Mouse (Mus musculus): Measurements from ENCODE around the gene Abtb2. TPM values are rescaled to one million over a fixed set of nuclear protein-coding genes. Genes with fewer than 3 reads are reported as not detected.

Gene Abtb2
- polyA plus RNA-seq, 1 experiment from 2014 or later = 11.5 TPM

DNA sequence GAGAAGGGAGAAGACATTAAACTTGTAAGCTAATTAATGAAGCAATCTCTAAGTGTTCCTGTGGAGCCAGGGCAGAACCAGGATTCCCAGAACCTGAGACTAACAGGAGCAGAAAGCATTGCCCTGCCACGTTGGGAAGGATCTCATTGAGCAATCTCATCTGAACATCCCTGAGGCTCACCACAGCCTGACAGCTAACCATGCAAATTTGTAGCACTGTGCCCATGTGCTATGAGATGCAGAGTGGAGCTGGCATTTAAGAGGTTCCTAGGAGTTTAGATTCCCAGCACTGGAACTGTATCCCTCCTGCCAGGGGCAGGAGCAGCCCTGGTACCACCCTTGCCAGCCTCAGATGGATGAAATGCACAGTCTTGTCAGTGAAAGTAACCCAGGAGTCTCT is 95.6 kb downstream of the Abtb2 start:
- no peak for ATAC-seq (ENCODE audit: insufficient number of reproducible peaks, low FRiP score, low TSS enrichment, low read depth)
- Histone ChIP-seq H3K36me3 (ENCODE audit: control insufficient read depth, insufficient read depth, low read length) (no peaks in the 10 kb centered on the region), H3K9ac (ENCODE audit: low read length) (no peak overlapping the region)

DNA sequence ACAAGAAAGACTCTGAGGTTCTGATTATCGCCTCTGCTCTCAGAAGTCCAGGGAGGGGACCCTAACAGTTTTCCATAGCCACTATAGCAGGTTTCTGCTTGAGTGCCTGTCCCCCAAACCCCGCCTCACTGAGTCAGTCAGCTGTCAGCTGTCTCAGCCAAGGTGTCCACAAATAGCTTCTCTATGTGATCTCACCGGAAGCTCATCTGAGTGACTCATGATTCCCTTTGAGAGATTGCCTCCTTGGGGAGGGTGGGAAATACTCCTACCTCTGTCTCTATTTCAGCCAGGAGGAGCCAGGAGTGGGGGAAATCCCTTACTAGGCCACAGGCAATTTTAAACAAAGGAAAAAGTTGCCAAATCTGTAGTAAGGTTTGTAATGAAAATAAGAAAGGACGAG is 96.0 kb downstream of the Abtb2 start:
- H3K9ac ChIP-seq (ENCODE audit: low read length) = no peak overlapping the region
- no peak overlapping the region for H3K4me3 ChIP-seq (ENCODE audit: low read depth, low read length)
- H3K9me3 ChIP-seq (ENCODE audit: control insufficient read depth, low read length) = no peaks in the 10 kb centered on the region
- ATAC-seq (ENCODE audit: insufficient number of reproducible peaks, low FRiP score, low TSS enrichment, low read depth) (no peak), DNase-seq (ENCODE audit: low spot score) (no peak)
- H3K27me3 ChIP-seq (ENCODE audit: control insufficient read depth, insufficient read depth, low read length) = no peaks in the 10 kb centered on the region
- 82% methylated on average over 4 of the region's 4 CpGs for WGBS
- no peak overlapping the region for H3K4me2 ChIP-seq (ENCODE audit: low read depth, severe bottlenecking)
- no peaks in the 10 kb centered on the region for H3K36me3 ChIP-seq (ENCODE audit: control insufficient read depth, insufficient read depth, low read length)
- H3K27ac ChIP-seq (replicated peaks; ENCODE audit: low read depth, low read length) = no peak overlapping the region
- no peaks in the 10 kb centered on the region for H3K4me1 ChIP-seq (ENCODE audit: control insufficient read depth, insufficient read depth, low read length)

More for the DNA sequence above, 95.6 kb downstream of the Abtb2 start:
- DNase-seq (ENCODE audit: low spot score) = no peak
- no peaks in the 10 kb centered on the region for H3K4me1 ChIP-seq (ENCODE audit: control insufficient read depth, insufficient read depth, low read length)
- H3K27me3 ChIP-seq (ENCODE audit: control insufficient read depth, insufficient read depth, low read length) = no peaks in the 10 kb centered on the region
- no peaks in the 10 kb centered on the region for H3K9me3 ChIP-seq (ENCODE audit: control insufficient read depth, low read length)
- H3K4me3 ChIP-seq (ENCODE audit: low read depth, low read length) = no peak overlapping the region
- H3K27ac ChIP-seq (replicated peaks; ENCODE audit: low read depth, low read length) = no peak overlapping the region
- no peak overlapping the region for H3K4me2 ChIP-seq (ENCODE audit: low read depth, severe bottlenecking)
- 54% methylated on average over 1 of the region's 1 CpGs for WGBS

DNA sequence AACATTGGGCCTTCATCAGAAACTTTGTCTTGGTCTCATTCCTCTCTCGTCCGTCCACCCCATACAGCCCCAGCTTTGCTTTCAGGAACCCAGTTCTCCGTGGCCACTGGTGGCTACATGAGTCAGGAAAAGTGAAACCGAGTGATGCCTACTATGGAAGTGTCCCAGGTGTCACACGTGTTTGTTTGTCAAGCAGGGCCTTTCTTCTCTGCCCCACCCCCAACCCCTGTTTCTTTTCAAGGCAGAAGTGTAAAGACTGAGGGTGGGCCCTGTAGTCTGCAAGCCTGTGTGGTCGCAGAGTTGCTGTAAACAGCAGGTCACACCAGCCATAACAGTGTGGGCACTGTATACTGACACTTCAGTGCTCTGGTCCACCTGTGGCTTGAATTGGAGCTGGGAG is 98.2 kb downstream of the Abtb2 start:
- H3K9me3 ChIP-seq (ENCODE audit: control insufficient read depth, low read length) = no peaks in the 10 kb centered on the region
- H3K27me3 ChIP-seq (ENCODE audit: control insufficient read depth, insufficient read depth, low read length) = no peaks in the 10 kb centered on the region
- peaks cover 17% of the 10 kb centered on the region for H3K4me1 ChIP-seq (ENCODE audit: control insufficient read depth, insufficient read depth, low read length)
- ATAC-seq (ENCODE audit: insufficient number of reproducible peaks, low FRiP score, low TSS enrichment, low read depth) (no peak), DNase-seq (ENCODE audit: low spot score) (no peak)
- WGBS = 59% methylated on average over 6 of the region's 6 CpGs
- H3K36me3 ChIP-seq (ENCODE audit: control insufficient read depth, insufficient read depth, low read length) = no peaks in the 10 kb centered on the region
- no peak overlapping the region for H3K9ac ChIP-seq (ENCODE audit: low read length)
- H3K4me3 ChIP-seq (ENCODE audit: low read depth, low read length) = no peak overlapping the region
- H3K4me2 ChIP-seq (ENCODE audit: low read depth, severe bottlenecking) = no peak overlapping the region
- H3K27ac ChIP-seq (replicated peaks; ENCODE audit: low read depth, low read length) = no peak overlapping the region

DNA sequence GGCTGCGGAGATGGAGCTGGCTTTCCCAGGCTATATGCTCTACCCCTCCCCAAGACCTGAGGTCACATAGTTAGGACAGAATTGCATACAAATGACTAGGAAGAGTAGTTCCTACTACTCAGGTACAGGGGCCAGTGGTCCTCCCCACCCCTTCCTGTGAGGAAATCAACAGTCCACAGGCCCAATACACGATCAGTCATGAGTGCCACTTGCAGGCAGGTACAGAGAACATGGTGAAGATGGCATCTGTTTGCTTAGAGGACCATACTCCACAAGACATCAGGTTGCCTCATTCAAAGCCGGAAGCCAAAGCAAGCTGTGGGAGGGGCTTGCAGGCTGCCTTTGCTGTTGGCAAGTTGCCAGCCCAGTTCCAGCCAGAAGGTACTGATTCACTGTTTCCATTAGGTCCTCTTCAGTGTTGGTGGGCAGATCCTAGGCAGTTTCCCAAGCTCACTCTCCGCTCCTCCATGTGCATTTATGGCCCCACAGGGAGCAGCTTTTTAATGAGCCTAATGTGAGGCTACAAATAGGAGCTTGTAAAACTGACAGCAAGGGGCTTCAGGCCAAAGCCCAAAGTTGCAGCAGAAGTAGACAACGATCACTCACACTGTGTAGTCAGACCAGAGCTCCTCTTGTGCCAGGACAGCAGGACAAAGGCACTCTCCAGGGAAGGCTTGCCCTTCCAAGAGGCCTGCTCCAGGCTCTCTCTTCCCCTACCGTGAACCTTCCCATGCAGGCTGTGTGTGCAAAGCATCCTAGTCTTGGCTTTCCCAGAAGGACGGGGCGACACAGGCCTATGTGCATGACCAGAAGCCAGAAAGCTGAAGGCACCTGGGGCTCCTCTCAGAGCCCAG is 102.1 kb downstream of the Abtb2 start:
- H3K27ac ChIP-seq (replicated peaks; ENCODE audit: low read depth, low read length) = 0 out of 2 replicates have a peak overlapping the region, but pooled peaks have one; percentile 36

DNA sequence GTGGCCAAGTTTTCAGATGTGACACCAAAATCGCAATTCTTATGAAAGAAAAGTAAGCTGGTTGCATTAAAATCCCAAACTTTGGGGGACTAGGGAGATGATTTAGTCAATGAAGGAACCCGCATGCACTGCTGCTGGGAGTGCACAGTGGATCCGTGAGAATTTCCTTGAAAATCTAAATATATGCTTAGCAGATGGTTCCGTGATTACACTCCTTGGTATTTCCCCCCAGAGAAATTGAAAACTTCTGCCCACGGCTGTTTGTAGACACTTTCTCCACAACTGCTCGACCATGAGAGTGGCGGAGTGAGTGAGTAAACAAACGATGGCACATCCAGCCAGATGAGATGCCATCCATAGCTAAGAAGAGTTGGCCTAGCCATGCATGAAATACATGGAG is 102.8 kb downstream of the Abtb2 start:
- 82% methylated on average over 8 of the region's 8 CpGs for WGBS
- ATAC-seq (ENCODE audit: insufficient number of reproducible peaks, low FRiP score, low TSS enrichment, low read depth) = no peak

More for the DNA sequence above, 102.1 kb downstream of the Abtb2 start:
- DNase-seq (ENCODE audit: low spot score) (peak; percentile 69), ATAC-seq (ENCODE audit: insufficient number of reproducible peaks, low FRiP score, low TSS enrichment, low read depth) (0 out of 2 replicates have a peak, but pooled peaks have one; percentile 42)
- no peak overlapping the region; the same call in 1 of the 2 replicates for H3K9ac ChIP-seq (ENCODE audit: low read length)
- H3K4me2 ChIP-seq (ENCODE audit: low read depth, severe bottlenecking) = no peak overlapping the region
- H3K9me3 ChIP-seq (ENCODE audit: control insufficient read depth, low read length) = no peaks in the 10 kb centered on the region
- H3K27me3 ChIP-seq (ENCODE audit: control insufficient read depth, insufficient read depth, low read length) = no peaks in the 10 kb centered on the region
- H3K36me3 ChIP-seq (ENCODE audit: control insufficient read depth, insufficient read depth, low read length) = no peaks in the 10 kb centered on the region
- H3K4me1 ChIP-seq (ENCODE audit: control insufficient read depth, insufficient read depth, low read length) = peaks cover 17% of the 10 kb centered on the region
- no peak overlapping the region for H3K4me3 ChIP-seq (ENCODE audit: low read depth, low read length)
- WGBS = 53% methylated on average over 8 of the region's 8 CpGs

DNA sequence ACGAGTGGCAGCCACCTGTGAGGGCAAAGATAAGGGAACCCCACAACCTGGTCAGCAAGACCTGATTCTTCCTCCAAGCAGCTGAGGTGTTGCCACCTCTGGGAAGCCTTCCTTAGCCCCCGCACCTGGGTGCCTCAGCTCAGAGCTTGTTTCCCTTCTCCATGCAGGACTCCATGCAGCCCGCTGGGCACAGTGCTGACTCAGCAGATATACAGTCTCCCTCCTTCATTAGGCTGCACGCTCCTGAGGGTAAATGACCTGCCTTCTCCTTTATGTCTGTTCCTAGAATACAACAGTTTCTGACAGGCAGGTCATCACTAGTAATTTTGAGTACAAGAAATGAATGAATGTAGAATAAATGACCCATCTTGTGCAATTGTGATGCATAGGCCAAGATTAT is 103.5 kb downstream of the Abtb2 start:
- Histone ChIP-seq H3K27me3 (ENCODE audit: control insufficient read depth, insufficient read depth, low read length) (no peaks in the 10 kb centered on the region), H3K4me3 (ENCODE audit: low read depth, low read length) (no peak overlapping the region), H3K9me3 (ENCODE audit: control insufficient read depth, low read length) (no peaks in the 10 kb centered on the region), H3K36me3 (ENCODE audit: control insufficient read depth, insufficient read depth, low read length) (no peaks in the 10 kb centered on the region), H3K27ac (replicated peaks; ENCODE audit: low read depth, low read length) (no peak overlapping the region), H3K4me2 (ENCODE audit: low read depth, severe bottlenecking) (no peak overlapping the region), H3K4me1 (ENCODE audit: control insufficient read depth, insufficient read depth, low read length) (peaks cover 17% of the 10 kb centered on the region), H3K9ac (ENCODE audit: low read length) (no peak overlapping the region)
- ATAC-seq (ENCODE audit: insufficient number of reproducible peaks, low FRiP score, low TSS enrichment, low read depth) (no peak), DNase-seq (ENCODE audit: low spot score) (no peak)
- 82% methylated on average over 4 of the region's 4 CpGs for WGBS

More for the DNA sequence above, 102.8 kb downstream of the Abtb2 start:
- no peak overlapping the region for H3K4me3 ChIP-seq (ENCODE audit: low read depth, low read length)
- no peak overlapping the region for H3K4me2 ChIP-seq (ENCODE audit: low read depth, severe bottlenecking)
- no peak for DNase-seq (ENCODE audit: low spot score)
- no peaks in the 10 kb centered on the region for H3K9me3 ChIP-seq (ENCODE audit: control insufficient read depth, low read length)
- no peak overlapping the region for H3K9ac ChIP-seq (ENCODE audit: low read length)
- no peak overlapping the region for H3K27ac ChIP-seq (replicated peaks; ENCODE audit: low read depth, low read length)
- no peaks in the 10 kb centered on the region for H3K27me3 ChIP-seq (ENCODE audit: control insufficient read depth, insufficient read depth, low read length)
- H3K4me1 ChIP-seq (ENCODE audit: control insufficient read depth, insufficient read depth, low read length) = peaks cover 17% of the 10 kb centered on the region
- no peaks in the 10 kb centered on the region for H3K36me3 ChIP-seq (ENCODE audit: control insufficient read depth, insufficient read depth, low read length)

DNA sequence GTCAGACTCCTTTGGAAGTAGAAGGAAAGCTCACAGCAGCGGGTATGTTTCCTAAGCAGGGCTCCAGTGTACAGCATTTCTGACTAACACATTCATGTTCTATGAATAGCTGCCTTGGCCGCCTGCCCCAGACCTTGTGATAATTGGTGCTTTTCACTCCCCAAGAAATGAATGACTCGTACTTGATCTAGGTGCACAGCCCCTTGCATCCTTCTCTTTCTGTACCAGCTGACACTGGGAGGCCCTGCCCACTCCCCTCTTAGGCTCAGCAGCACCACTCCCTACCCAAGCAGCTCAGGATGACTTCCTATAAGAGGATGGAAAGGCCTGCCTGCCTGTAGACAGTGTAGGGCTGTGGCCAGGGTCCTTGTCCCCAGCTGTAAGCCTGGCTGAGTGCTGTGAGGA is 104.2 kb downstream of the Abtb2 start:
- H3K9me3 ChIP-seq (ENCODE audit: control insufficient read depth, low read length) = no peaks in the 10 kb centered on the region
- H3K4me2 ChIP-seq (ENCODE audit: low read depth, severe bottlenecking) = no peak overlapping the region
- H3K9ac ChIP-seq (ENCODE audit: low read length) = no peak overlapping the region
- H3K4me3 ChIP-seq (ENCODE audit: low read depth, low read length) = no peak overlapping the region
- no peak overlapping the region for H3K27ac ChIP-seq (replicated peaks; ENCODE audit: low read depth, low read length)
- H3K27me3 ChIP-seq (ENCODE audit: control insufficient read depth, insufficient read depth, low read length) = no peaks in the 10 kb centered on the region
- ATAC-seq (ENCODE audit: insufficient number of reproducible peaks, low FRiP score, low TSS enrichment, low read depth) = no peak
- WGBS = 79% methylated on average over 3 of the region's 3 CpGs
- H3K36me3 ChIP-seq (ENCODE audit: control insufficient read depth, insufficient read depth, low read length) = no peaks in the 10 kb centered on the region
- DNase-seq (ENCODE audit: low spot score) = no peak
- H3K4me1 ChIP-seq (ENCODE audit: control insufficient read depth, insufficient read depth, low read length) = peaks cover 17% of the 10 kb centered on the region

DNA sequence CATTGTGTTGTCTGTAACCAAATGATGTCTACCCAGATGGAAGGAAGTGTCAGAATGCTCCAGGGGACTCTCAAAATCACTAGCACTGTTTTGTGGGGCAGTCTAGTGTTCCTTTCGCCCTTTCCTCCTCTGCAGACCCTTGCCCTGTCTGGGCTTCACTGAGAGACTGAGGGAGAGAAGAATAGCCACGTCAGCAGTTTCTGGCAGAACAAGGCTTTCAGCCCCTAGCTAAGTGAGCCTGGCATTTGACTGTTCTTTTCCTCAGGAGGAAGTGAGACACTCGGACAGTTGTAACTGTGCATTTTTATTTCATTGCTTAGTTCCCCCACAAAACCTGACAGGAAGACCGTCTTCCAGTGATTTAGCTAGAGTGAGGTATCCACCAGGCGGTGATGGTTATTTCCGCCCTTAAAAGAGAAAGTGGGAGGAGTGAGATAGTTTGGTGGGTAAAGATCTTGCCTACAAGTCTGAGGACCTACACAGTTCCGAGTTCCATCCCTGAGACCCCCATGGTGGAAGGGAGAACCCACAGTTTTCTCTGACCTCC is 106.5 kb downstream of the Abtb2 start:
- H3K27me3 ChIP-seq (ENCODE audit: control insufficient read depth, insufficient read depth, low read length) = no peaks in the 10 kb centered on the region; the same call in 1 of the 2 replicates
- H3K4me2 ChIP-seq (ENCODE audit: low read depth, severe bottlenecking) = no peak overlapping the region
- DNase-seq (ENCODE audit: low spot score) = no peak
- peaks cover 29% of the 10 kb centered on the region for H3K4me1 ChIP-seq (ENCODE audit: control insufficient read depth, insufficient read depth, low read length)
- ATAC-seq (ENCODE audit: insufficient number of reproducible peaks, low FRiP score, low TSS enrichment, low read depth) = no peak
- H3K9ac ChIP-seq (ENCODE audit: low read length) = no peak overlapping the region
- no peaks in the 10 kb centered on the region for H3K9me3 ChIP-seq (ENCODE audit: control insufficient read depth, low read length)
- H3K4me3 ChIP-seq (ENCODE audit: low read depth, low read length) = no peak overlapping the region
- WGBS = 84% methylated on average over 7 of the region's 7 CpGs
- no peak overlapping the region for H3K27ac ChIP-seq (replicated peaks; ENCODE audit: low read depth, low read length)
- no peaks in the 10 kb centered on the region for H3K36me3 ChIP-seq (ENCODE audit: control insufficient read depth, insufficient read depth, low read length)

Data from limb, embryonic 11.5 days (tissue).